Mouse (Mus musculus): ENCODE data around the gene Rassf1.

DNA sequence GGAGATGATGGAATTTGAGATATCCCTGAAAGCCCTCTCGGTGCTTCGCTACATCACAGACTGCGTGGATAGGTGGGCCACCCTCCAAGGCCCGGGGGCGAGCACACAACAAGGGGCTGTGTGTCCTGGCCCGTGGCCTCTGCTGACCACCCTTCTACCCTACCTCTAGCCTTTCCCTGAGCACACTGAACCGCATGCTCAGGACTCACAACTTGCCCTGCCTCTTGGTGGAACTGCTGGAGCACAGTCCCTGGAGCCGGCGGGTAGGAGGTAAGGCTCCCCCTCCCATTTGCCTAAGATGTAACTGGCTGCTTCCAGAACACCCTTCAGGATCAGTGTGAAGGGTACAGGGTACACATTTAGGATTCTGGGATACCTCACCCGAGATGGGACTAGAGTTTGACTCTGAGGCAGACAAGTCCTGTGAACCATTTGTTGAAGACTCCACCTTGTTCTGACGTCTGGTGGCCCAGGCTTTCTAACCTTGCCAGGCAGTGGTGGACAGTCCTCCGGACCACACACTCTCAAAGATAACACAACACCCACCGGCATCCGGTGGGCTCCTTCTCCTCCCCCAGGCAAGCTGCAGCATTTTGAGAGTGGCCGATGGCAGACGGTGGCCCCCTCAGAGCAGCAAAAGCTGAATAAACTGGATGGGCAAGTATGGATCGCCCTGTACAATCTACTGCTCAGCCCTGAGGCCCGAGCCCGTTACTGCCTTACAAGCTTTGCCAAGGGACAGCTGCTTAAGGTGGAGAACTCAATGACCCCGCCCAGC lies 1.9 kb upstream of the Rassf1 start:
- TF ChIP-seq CTCF (IDR thresholded peaks at IDR 0.05; ENCODE audit: control insufficient read depth, insufficient read depth, insufficient replicate concordance, low read depth, low read length) (no peak), POLR2A (IDR thresholded peaks at IDR 0.05; ENCODE audit: control insufficient read depth, low read depth, low read length) (peak; percentile 35; the same call in 1 of the 2 replicates)

Measured in testis, adult 2 months (tissue).